Mouse (Mus musculus) liver, embryonic 15.5 days (tissue): Measurements from ENCODE around the gene Zfhx3. TPM values are rescaled to one million over a fixed set of nuclear protein-coding genes. Genes with fewer than 3 reads are reported as not detected.

Experiments used
- ATAC-seq: fragments of 200-750 bp; cut with Nextera tagmentation; 2 replicates; pipeline ENCODE4 v1.8.0; 2017; ENCODE audit warnings: moderate number of reproducible peaks, mild to moderate bottlenecking, moderate library complexity; ENCODE audit not compliant: insufficient read depth
- H3K27ac ChIP-seq: fragments of 300-500 bp; sonication (generic); replicated peaks from 2 replicates; pipeline ENCODE4 v1.5.1; 2015; ENCODE audit warnings: mild to moderate bottlenecking, inconsistent platforms
- H3K27me3 ChIP-seq: fragments of 300-500 bp; sonication (generic); 2 replicates; pipeline ENCODE4 v1.6.1; 2015; ENCODE audit warnings: mild to moderate bottlenecking, inconsistent platforms
- H3K36me3 ChIP-seq: fragments of 300-500 bp; sonication (generic); replicated peaks from 2 replicates; pipeline ENCODE4 v1.6.1; 2015; ENCODE audit warnings: moderate library complexity, mild to moderate bottlenecking, inconsistent platforms
- H3K4me1 ChIP-seq: fragments of 300-500 bp; sonication (generic); replicated peaks from 2 replicates; pipeline ENCODE4 v1.6.1; 2015; ENCODE audit warnings: inconsistent platforms
- H3K4me2 ChIP-seq: fragments of 300-500 bp; sonication (generic); 2 replicates; pipeline ENCODE4 v1.6.1; 2015; ENCODE audit warnings: moderate library complexity, mild to moderate bottlenecking, inconsistent platforms
- H3K4me3 ChIP-seq: fragments of 300-500 bp; sonication (generic); replicated peaks from 2 replicates; pipeline ENCODE4 v1.5.1; 2015; ENCODE audit warnings: mild to moderate bottlenecking, inconsistent platforms
- H3K9ac ChIP-seq: fragments of 300-500 bp; sonication (generic); 2 replicates; pipeline ENCODE4 v1.6.1; 2015; ENCODE audit warnings: moderate library complexity, mild to moderate bottlenecking, inconsistent platforms
- H3K9me3 ChIP-seq: fragments of 300-500 bp; sonication (generic); replicated peaks from 2 replicates; pipeline ENCODE4 v1.6.1; 2016; ENCODE audit warnings: inconsistent platforms
- WGBS: fragments of 180-500 bp; shearing (Covaris S2); methylation state at CpG from one replicate; pipeline ENCODE4 v1.1.7; 2015; ENCODE audit warnings: mixed read lengths; ENCODE audit not compliant: insufficient replicate concordance; 5-methylcytosine and 5-hydroxymethylcytosine counted together
- polyA plus RNA-seq: library from polyadenylated mRNA; unstranded; fragments of >200 nt; fragmentation: Nextera tagmentation; extraction: Ambion mirVana; gene quantifications from 2 replicates; pipeline ENCODE4 v1.2.1, GENCODE M21; 2015

Zfhx3 gene
- polyA plus RNA-seq, 1 experiment from 2014 or later, result 1.0 TPM

GRCm38 (mm10) chr8:108019651-108020050 is 77.2 kb downstream of the Zfhx3 start:
- no peaks in the 10 kb centered on the region for H3K36me3 ChIP-seq
- H3K27ac ChIP-seq, result no peak overlapping the region
- no peaks in the 10 kb centered on the region for H3K27me3 ChIP-seq
- H3K4me3 ChIP-seq, result no peak overlapping the region
- ATAC-seq, result no peak
- no peaks in the 10 kb centered on the region for H3K4me1 ChIP-seq
- no peak overlapping the region for H3K9ac ChIP-seq
- H3K4me2 ChIP-seq, result no peak overlapping the region
- 66% methylated on average over 3 of the region's 3 CpGs for WGBS
- H3K9me3 ChIP-seq, result no peaks in the 10 kb centered on the region

GRCm38 (mm10) chr8:108022404-108022803 is 80.0 kb downstream of the Zfhx3 start:
- WGBS, result 57% methylated on average over 4 of the region's 4 CpGs

GRCm38 (mm10) chr8:108024331-108024730 is 81.9 kb downstream of the Zfhx3 start:
- Histone ChIP-seq H3K9me3 (no peaks in the 10 kb centered on the region), H3K4me3 (no peak overlapping the region), H3K36me3 (no peaks in the 10 kb centered on the region), H3K9ac (no peak overlapping the region), H3K4me1 (no peaks in the 10 kb centered on the region), H3K4me2 (no peak overlapping the region), H3K27ac (no peak overlapping the region), H3K27me3 (no peaks in the 10 kb centered on the region)
- 65% methylated on average over 4 of the region's 4 CpGs for WGBS
- no peak for ATAC-seq

More at GRCm38 (mm10) chr8:108022404-108022803, 80.0 kb downstream of the Zfhx3 start:
- Histone ChIP-seq H3K9ac (no peak overlapping the region), H3K4me3 (no peak overlapping the region), H3K9me3 (no peaks in the 10 kb centered on the region), H3K27ac (no peak overlapping the region), H3K27me3 (no peaks in the 10 kb centered on the region), H3K4me2 (no peak overlapping the region), H3K4me1 (no peaks in the 10 kb centered on the region), H3K36me3 (no peaks in the 10 kb centered on the region)
- ATAC-seq, result no peak

- Histone ChIP-seq H3K4me3 (no peak overlapping the region), H3K9ac (no peak overlapping the region), H3K36me3 (no peaks in the 10 kb centered on the region), H3K27ac (no peak overlapping the region), H3K27me3 (no peaks in the 10 kb centered on the region), H3K9me3 (no peaks in the 10 kb centered on the region), H3K4me2 (no peak overlapping the region), H3K4me1 (no peaks in the 10 kb centered on the region)
- WGBS, result 54% methylated on average over 2 of the region's 2 CpGs
- no peak for ATAC-seq
Measured at GRCm38 (mm10) chr8:108025249-108025648, 82.8 kb downstream of the Zfhx3 start.

GRCm38 (mm10) chr8:108026557-108027440 is 84.4 kb downstream of the Zfhx3 start:
- Histone ChIP-seq H3K4me1 (no peaks in the 10 kb centered on the region), H3K27me3 (no peaks in the 10 kb centered on the region), H3K36me3 (no peaks in the 10 kb centered on the region), H3K9me3 (no peaks in the 10 kb centered on the region), H3K4me2 (no peak overlapping the region), H3K9ac (no peak overlapping the region), H3K27ac (no peak overlapping the region), H3K4me3 (no peak overlapping the region)
- no peak for ATAC-seq
- WGBS, result 52% methylated on average over 11 of the region's 11 CpGs

- Histone ChIP-seq H3K9me3 (no peaks in the 10 kb centered on the region), H3K27ac (no peak overlapping the region), H3K4me1 (no peaks in the 10 kb centered on the region), H3K4me2 (no peak overlapping the region), H3K36me3 (no peaks in the 10 kb centered on the region), H3K9ac (no peak overlapping the region), H3K27me3 (no peaks in the 10 kb centered on the region), H3K4me3 (no peak overlapping the region)
- WGBS, result 49% methylated on average over 20 of the region's 20 CpGs
- ATAC-seq, result no peak
Measured at GRCm38 (mm10) chr8:108027561-108028025, 85.1 kb downstream of the Zfhx3 start.

- Histone ChIP-seq H3K9ac (no peak overlapping the region), H3K27me3 (no peaks in the 10 kb centered on the region), H3K27ac (no peak overlapping the region), H3K4me3 (no peak overlapping the region), H3K4me2 (no peak overlapping the region), H3K9me3 (no peaks in the 10 kb centered on the region), H3K4me1 (no peaks in the 10 kb centered on the region), H3K36me3 (no peaks in the 10 kb centered on the region)
- ATAC-seq, result no peak
- WGBS, result 54% methylated on average over 8 of the region's 8 CpGs
Measured at GRCm38 (mm10) chr8:108028440-108028839, 86.0 kb downstream of the Zfhx3 start.

- Histone ChIP-seq H3K9ac (no peak overlapping the region), H3K36me3 (no peaks in the 10 kb centered on the region)
Measured at GRCm38 (mm10) chr8:108031159-108031558, 88.7 kb downstream of the Zfhx3 start.

GRCm38 (mm10) chr8:108034070-108034469 is 91.6 kb downstream of the Zfhx3 start:
- H3K9ac ChIP-seq, result no peak overlapping the region
- no peak overlapping the region for H3K4me3 ChIP-seq
- no peaks in the 10 kb centered on the region for H3K27me3 ChIP-seq
- 46% methylated on average over 3 of the region's 3 CpGs for WGBS
- H3K4me2 ChIP-seq, result no peak overlapping the region
- no peak overlapping the region for H3K27ac ChIP-seq
- no peaks in the 10 kb centered on the region for H3K36me3 ChIP-seq
- no peak for ATAC-seq
- H3K9me3 ChIP-seq, result no peaks in the 10 kb centered on the region
- H3K4me1 ChIP-seq, result no peaks in the 10 kb centered on the region

More at GRCm38 (mm10) chr8:108031159-108031558, 88.7 kb downstream of the Zfhx3 start:
- Histone ChIP-seq H3K27me3 (no peaks in the 10 kb centered on the region), H3K4me2 (no peak overlapping the region), H3K27ac (no peak overlapping the region), H3K9me3 (no peaks in the 10 kb centered on the region), H3K4me1 (no peaks in the 10 kb centered on the region), H3K4me3 (no peak overlapping the region)
- 54% methylated on average over 3 of the region's 3 CpGs for WGBS
- ATAC-seq, result no peak

GRCm38 (mm10) chr8:108034726-108035125 is 92.3 kb downstream of the Zfhx3 start:
- 69% methylated on average over 6 of the region's 6 CpGs for WGBS

GRCm38 (mm10) chr8:108043618-108044017 is 101.2 kb downstream of the Zfhx3 start:
- no peak overlapping the region for H3K4me3 ChIP-seq
- H3K4me1 ChIP-seq, result no peaks in the 10 kb centered on the region
- WGBS, result 32% methylated on average over 4 of the region's 4 CpGs
- no peak for ATAC-seq
- no peak overlapping the region for H3K27ac ChIP-seq
- H3K36me3 ChIP-seq, result no peaks in the 10 kb centered on the region
- no peaks in the 10 kb centered on the region for H3K27me3 ChIP-seq
- no peak overlapping the region for H3K4me2 ChIP-seq
- no peak overlapping the region for H3K9ac ChIP-seq
- H3K9me3 ChIP-seq, result no peaks in the 10 kb centered on the region

More at GRCm38 (mm10) chr8:108034726-108035125, 92.3 kb downstream of the Zfhx3 start:
- H3K36me3 ChIP-seq, result no peaks in the 10 kb centered on the region
- H3K4me3 ChIP-seq, result no peak overlapping the region
- H3K4me2 ChIP-seq, result no peak overlapping the region
- H3K4me1 ChIP-seq, result no peaks in the 10 kb centered on the region
- H3K27ac ChIP-seq, result no peak overlapping the region
- no peaks in the 10 kb centered on the region for H3K9me3 ChIP-seq
- H3K27me3 ChIP-seq, result no peaks in the 10 kb centered on the region
- no peak for ATAC-seq
- no peak overlapping the region for H3K9ac ChIP-seq
